Mouse (Mus musculus): ENCODE measurements around the gene Tgm3.

DNA sequence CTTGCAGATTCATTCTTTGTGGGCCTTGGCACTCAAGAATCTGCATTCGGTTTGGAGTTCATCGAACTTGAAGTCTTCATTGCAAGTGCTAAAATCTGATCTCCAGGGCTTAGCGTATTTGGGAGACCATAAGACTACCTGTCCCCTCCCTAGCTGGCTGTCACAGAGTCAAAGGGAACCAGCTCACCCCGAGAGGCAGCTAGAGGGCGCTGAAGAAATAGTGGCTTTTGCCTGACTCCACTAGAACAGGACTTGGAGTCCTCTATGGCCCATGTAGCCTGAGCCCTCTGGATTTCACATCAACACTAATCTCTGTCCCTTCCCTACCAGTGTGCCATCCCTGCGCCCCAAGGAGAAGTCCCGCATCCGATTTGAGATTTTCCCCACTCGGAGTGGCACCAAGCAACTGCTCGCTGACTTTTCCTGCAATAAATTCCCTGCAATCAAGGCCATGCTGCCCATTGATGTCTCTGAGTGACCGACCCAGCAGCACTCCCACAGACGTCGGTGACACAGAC lies 35.8 kb downstream of the Tgm3 start:
- TF ChIP-seq CTCF (IDR thresholded peaks at IDR 0.05; ENCODE audit: extremely low read depth, insufficient read depth, insufficient read length, insufficient replicate concordance) (no peak), POLR2A (IDR thresholded peaks at IDR 0.05; ENCODE audit: low read depth, low read length) (no peak)

Measured in spleen, adult 2 months (tissue).